Mouse (Mus musculus) neural tube, embryonic 11.5 days (tissue): ENCODE results near the gene Fkbp1a. TPM values are rescaled to one million over a fixed set of nuclear protein-coding genes. Genes with fewer than 3 reads are reported as not detected.
A peak's percentile ranks its signal among the peaks of the same experiment; 100 is the strongest.

Experiments used
- ATAC-seq: fragments of 200-750 bp; cut with Nextera tagmentation; 2 replicates; pipeline ENCODE4 v1.8.0; 2017; ENCODE audit warnings: moderate number of reproducible peaks, mild to moderate bottlenecking, moderate TSS enrichment, moderate library complexity; ENCODE audit not compliant: insufficient read depth, low FRiP score, low TSS enrichment
- DNase-seq: peaks from one replicate; pipeline ENCODE4 v3.0.0-alpha.2; 2015; ENCODE audit warnings: low spot score
- H3K27ac ChIP-seq: fragments of 300-500 bp; sonication (generic); 2 replicates; pipeline ENCODE4 v1.5.1; 2014; ENCODE audit warnings: low read depth, mild to moderate bottlenecking, low read length
- H3K27me3 ChIP-seq: fragments of 300-500 bp; sonication (generic); 2 replicates; pipeline ENCODE4 v1.6.1; 2014; ENCODE audit warnings: mild to moderate bottlenecking, low read length, mixed read lengths; ENCODE audit not compliant: control insufficient read depth, insufficient read depth
- H3K36me3 ChIP-seq: fragments of 300-500 bp; sonication (generic); 2 replicates; pipeline ENCODE4 v1.6.1; 2014; ENCODE audit warnings: mild to moderate bottlenecking, low read length, moderate library complexity, mixed read lengths; ENCODE audit not compliant: control insufficient read depth, insufficient read depth
- H3K4me1 ChIP-seq: fragments of 300-500 bp; sonication (generic); 2 replicates; pipeline ENCODE4 v1.6.1; 2014; ENCODE audit warnings: low read length, mixed read lengths; ENCODE audit not compliant: control insufficient read depth, insufficient read depth
- H3K4me2 ChIP-seq: fragments of 300-500 bp; sonication (generic); 2 replicates; pipeline ENCODE4 v1.6.1; 2014; ENCODE audit warnings: low read depth, mild to moderate bottlenecking, moderate library complexity
- H3K4me3 ChIP-seq: fragments of 300-500 bp; sonication (generic); 2 replicates; pipeline ENCODE4 v1.5.1; 2014; ENCODE audit warnings: low read depth, low read length
- H3K9ac ChIP-seq: fragments of 300-500 bp; sonication (generic); 2 replicates; pipeline ENCODE4 v1.6.1; 2014; ENCODE audit warnings: mild to moderate bottlenecking, low read length
- H3K9me3 ChIP-seq: fragments of 300-500 bp; sonication (generic); 2 replicates; pipeline ENCODE4 v1.6.1; 2016; ENCODE audit warnings: low read length; ENCODE audit not compliant: control insufficient read depth
- WGBS: fragments of 180-500 bp; shearing (Covaris S2); extraction: QIAGEN DNeasy Blood & Tissue Kit; methylation state at CpG from one replicate; pipeline ENCODE4 v1.1.7; 2014; 5-methylcytosine and 5-hydroxymethylcytosine counted together
- polyA plus RNA-seq: library from polyadenylated mRNA; unstranded; fragments of >200 nt; fragmentation: Nextera tagmentation; extraction: Ambion mirVana; gene quantifications from 2 replicates; pipeline ENCODE4 v1.2.1, GENCODE M21; 2014

Gene Fkbp1a
- polyA plus RNA-seq, 1 experiment from 2014 or later, result 656 TPM

DNA sequence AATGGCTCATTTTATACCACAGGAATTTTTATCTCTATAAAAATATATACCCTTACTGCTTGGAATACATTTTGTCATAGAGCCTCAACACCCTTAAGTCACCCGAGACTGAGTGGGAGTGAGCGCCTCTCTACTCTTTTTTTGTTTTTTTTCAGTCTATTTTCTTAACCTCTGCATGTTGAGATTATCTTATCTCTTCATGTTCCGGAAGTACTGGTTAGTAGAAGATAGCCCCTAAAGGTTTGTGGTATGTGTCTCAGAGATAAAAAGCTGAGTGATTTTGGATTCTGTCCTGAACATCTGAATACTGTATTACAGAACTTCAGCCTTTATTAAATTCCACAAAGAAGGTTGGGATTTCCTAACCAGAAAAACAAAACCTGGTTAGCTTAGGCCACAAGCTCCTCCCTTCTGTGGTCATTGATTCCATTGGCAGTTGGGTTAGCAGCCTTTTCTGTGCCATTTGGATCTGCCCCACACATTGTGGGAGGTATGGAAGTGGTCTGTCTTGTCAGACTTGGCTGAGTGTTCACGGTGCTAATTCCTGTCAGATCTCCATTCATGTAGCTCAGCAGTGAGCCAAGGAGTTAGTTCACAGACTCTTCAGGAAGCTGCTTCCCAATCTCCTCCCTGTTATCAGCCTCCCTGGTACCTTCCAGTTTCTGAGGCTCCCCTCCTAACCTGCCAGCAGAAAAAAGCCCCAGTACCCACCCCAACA lies 17.8 kb upstream of the Fkbp1a start:
- DNase-seq (no peak), ATAC-seq (no peak)
- no peaks in the 10 kb centered on the region for H3K27me3 ChIP-seq
- no peaks in the 10 kb centered on the region for H3K9me3 ChIP-seq
- no peak overlapping the region for H3K27ac ChIP-seq
- H3K4me2 ChIP-seq, result no peak overlapping the region
- WGBS, result 76% methylated on average over 4 of the region's 4 CpGs
- H3K36me3 ChIP-seq, result no peaks in the 10 kb centered on the region
- H3K9ac ChIP-seq, result no peak overlapping the region
- H3K4me1 ChIP-seq, result no peaks in the 10 kb centered on the region
- no peak overlapping the region for H3K4me3 ChIP-seq

DNA sequence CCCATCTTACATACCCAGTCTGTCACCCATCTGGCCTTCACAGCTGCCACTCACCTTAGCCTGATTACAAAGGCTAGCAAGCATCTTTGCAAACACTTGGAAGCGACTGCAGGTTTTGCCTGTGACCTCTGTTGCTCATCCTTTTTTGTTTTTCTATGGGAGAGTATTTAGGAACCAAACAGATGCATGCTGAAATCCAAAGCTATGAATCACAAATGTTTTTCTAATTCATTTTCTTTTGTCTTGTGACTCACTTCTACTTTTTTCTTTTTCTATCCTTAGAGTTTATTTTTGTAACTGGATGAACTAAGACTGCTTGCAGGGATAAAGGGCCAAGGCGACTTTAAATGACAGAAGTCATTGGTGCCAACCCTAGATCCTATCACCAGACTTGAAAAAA lies 16.8 kb upstream of the Fkbp1a start:
- H3K9ac ChIP-seq, result no peak overlapping the region
- H3K4me3 ChIP-seq, result no peak overlapping the region
- 79% methylated on average over 2 of the region's 2 CpGs for WGBS
- H3K27ac ChIP-seq, result no peak overlapping the region
- no peaks in the 10 kb centered on the region for H3K27me3 ChIP-seq
- no peak for DNase-seq
- no peaks in the 10 kb centered on the region for H3K4me1 ChIP-seq
- no peak overlapping the region for H3K4me2 ChIP-seq
- H3K36me3 ChIP-seq, result no peaks in the 10 kb centered on the region
- ATAC-seq, result no peak
- no peaks in the 10 kb centered on the region for H3K9me3 ChIP-seq

DNA sequence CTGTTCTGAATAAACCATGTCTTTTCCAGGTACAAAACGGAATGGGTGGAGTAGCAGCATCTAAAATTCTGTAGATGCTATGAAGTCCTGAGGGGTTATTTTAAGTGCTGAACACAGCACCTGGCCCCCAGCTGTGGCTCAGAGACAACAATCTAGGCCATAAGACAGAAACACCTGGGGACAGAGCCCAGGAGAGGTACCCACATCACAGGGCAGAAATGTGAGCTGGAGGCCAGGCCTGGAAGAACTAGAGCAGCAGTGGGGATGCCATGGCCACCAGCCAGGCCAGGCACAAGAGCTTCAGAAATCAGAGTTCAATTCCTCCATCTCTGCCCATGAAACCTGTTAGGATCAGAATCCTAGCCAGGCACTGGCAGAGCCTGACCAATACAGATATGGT lies 14.2 kb upstream of the Fkbp1a start:
- no peak overlapping the region for H3K9ac ChIP-seq
- H3K27me3 ChIP-seq, result no peaks in the 10 kb centered on the region
- 77% methylated on average over 1 of the region's 1 CpGs for WGBS
- H3K9me3 ChIP-seq, result no peaks in the 10 kb centered on the region
- no peaks in the 10 kb centered on the region for H3K36me3 ChIP-seq
- H3K4me2 ChIP-seq, result no peak overlapping the region
- no peak for DNase-seq
- H3K27ac ChIP-seq, result no peak overlapping the region
- no peak overlapping the region for H3K4me3 ChIP-seq
- H3K4me1 ChIP-seq, result no peaks in the 10 kb centered on the region
- ATAC-seq, result no peak

DNA sequence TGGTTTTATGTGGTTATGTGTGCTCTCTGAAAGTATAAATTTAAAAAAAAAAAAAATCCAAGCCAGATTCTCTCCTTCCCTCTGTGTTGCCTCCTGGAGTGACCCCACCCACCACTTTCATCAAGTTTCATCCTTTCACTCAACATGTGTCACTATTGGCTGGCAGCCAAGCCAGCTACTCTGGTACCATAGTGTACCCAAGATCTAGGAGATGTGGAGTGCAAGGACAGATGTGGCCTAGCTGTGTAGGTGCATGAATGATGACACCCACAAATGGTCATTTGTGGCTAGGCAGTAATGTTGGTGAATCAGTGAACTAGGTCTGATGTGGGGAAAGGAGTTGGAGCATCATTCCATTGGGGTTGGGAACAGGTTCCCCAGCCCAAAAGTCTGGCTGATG lies 13.1 kb upstream of the Fkbp1a start:
- H3K9me3 ChIP-seq, result no peaks in the 10 kb centered on the region
- no peaks in the 10 kb centered on the region for H3K36me3 ChIP-seq
- H3K27me3 ChIP-seq, result no peaks in the 10 kb centered on the region
- H3K4me3 ChIP-seq, result no peak overlapping the region
- no peaks in the 10 kb centered on the region for H3K4me1 ChIP-seq
- no peak overlapping the region for H3K4me2 ChIP-seq
- DNase-seq (no peak), ATAC-seq (no peak)
- H3K9ac ChIP-seq, result no peak overlapping the region
- no peak overlapping the region for H3K27ac ChIP-seq

DNA sequence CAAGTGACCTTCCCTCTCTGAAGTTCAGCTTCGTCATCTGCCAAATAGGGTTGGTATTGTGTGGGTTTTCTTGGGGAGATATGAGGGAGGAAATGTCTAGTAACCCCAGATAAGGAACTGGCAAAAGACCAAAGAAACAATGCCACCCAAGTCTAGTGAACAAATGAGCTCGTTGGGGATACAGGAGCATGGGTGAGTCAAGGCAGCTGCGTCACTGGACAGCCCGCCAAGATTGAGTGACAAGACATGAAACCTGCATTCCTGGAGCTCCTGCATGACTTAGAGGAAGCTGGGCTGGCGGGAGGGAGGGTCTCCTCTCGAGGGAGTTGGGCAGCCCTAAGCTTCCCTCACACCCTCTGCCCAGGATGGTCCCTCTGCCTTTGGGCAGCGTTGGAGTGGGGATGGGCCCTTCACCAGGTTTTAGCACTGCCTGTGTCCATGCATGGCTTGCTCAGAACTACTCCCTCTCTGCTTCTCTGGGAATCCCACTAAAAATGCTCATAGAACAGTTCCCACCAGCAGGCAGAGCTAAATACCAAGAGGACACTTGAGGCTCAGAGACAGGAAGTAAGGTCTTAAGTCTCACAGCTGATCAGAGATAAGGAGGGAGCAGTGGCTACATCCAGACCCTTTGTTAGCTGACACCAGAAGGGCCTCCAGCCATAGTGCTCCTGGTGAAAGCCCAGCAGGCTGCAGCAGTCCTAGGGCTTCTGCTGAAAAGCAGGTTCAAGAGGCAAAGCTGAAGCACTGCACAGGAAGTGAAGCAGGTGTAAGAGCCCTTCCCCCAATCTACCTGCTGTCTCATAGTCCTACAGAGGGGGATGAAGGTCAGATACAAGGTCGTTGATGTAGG lies 11.7 kb upstream of the Fkbp1a start:
- no peak overlapping the region for H3K4me3 ChIP-seq
- no peaks in the 10 kb centered on the region for H3K36me3 ChIP-seq
- DNase-seq (no peak), ATAC-seq (no peak)
- H3K4me1 ChIP-seq, result no peaks in the 10 kb centered on the region
- WGBS, result 69% methylated on average over 8 of the region's 8 CpGs
- no peaks in the 10 kb centered on the region for H3K9me3 ChIP-seq
- no peaks in the 10 kb centered on the region for H3K27me3 ChIP-seq
- no peak overlapping the region for H3K4me2 ChIP-seq
- no peak overlapping the region for H3K9ac ChIP-seq
- H3K27ac ChIP-seq, result no peak overlapping the region

DNA sequence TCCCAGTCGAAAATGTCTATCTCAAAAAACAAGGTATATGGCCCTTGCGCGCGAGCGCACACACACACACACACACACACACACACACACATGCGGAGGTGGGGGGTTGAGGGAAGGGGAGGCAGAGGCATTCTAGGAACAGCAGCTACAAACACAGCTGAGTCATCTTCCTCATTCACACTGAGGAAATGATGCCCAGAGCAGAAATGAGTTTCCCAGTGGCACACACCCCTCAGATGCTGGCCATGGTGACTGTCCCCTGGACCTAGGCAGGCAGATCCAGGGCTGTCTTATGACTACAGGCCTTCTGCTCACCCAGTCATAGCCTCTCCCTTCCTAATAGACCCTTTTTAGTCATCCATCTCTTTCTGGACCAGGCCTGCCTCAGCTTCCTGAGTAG lies 8.7 kb upstream of the Fkbp1a start:
- Histone ChIP-seq H3K4me3 (no peak overlapping the region), H3K9ac (no peak overlapping the region), H3K27me3 (no peaks in the 10 kb centered on the region), H3K4me2 (no peak overlapping the region), H3K27ac (no peak overlapping the region), H3K9me3 (no peaks in the 10 kb centered on the region), H3K4me1 (no peaks in the 10 kb centered on the region), H3K36me3 (no peaks in the 10 kb centered on the region)
- WGBS, result 91% methylated on average over 6 of the region's 6 CpGs
- ATAC-seq (no peak), DNase-seq (no peak)

DNA sequence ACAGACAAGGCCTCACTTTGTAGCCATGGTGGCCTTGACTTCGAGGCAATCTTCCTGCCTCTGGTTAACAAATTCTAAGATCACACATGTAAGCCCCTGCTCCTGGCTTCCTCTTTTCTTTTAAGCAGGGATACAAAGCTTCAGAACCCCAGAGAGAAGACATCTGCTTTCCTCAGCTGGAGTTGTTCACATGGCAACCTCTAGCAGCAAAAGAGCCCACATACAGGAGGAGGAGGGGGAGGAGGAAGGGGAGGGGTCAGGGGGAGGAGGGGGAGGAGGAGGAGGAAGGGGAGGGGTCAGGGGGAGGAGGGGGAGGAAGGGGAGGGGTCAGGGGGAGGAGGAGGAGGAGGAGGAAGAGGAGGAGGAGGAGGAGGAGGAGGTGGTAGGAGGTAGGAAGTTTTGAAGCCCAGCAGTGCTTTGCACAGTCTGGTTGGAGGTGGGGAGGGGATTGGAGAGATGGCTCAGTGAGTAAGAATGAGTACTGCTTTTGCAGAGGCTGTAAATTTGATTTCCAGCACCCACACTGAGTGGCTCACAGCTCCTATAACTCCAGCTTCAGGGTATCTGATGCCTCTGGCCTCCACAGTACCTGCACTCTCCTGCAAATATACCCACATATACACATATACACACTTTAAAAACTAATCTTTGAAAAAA lies 6.2 kb upstream of the Fkbp1a start:
- DNase-seq, result no peak
- H3K9ac ChIP-seq, result no peak overlapping the region
- no peak overlapping the region for H3K4me3 ChIP-seq
- no peaks in the 10 kb centered on the region for H3K27me3 ChIP-seq
- 50% methylated on average over 1 of the region's 1 CpGs for WGBS
- no peak overlapping the region for H3K4me2 ChIP-seq
- no peak overlapping the region for H3K27ac ChIP-seq
- no peaks in the 10 kb centered on the region for H3K36me3 ChIP-seq
- no peaks in the 10 kb centered on the region for H3K4me1 ChIP-seq
- peak; percentile 43 for ATAC-seq
- H3K9me3 ChIP-seq, result no peaks in the 10 kb centered on the region

DNA sequence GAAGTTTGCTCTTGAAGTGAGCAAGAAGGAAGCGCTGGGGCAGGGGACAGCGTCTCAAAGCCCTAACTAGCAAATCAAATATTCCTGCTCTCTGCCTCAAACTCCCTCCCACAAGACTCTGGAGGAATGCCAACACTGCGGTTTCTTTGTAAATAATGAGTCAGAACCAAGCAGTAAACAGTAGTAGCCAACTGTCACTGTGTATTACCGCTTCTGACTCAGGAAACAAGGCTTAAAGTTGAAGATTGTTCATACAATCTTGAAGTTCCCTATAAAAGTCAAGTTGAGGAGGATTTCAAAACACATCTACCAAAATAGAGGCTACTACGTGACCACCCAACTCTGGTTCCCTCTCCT lies 5.7 kb upstream of the Fkbp1a start:
- Histone ChIP-seq H3K36me3 (no peaks in the 10 kb centered on the region), H3K4me3 (no peak overlapping the region), H3K4me2 (no peak overlapping the region), H3K9ac (no peak overlapping the region), H3K27ac (no peak overlapping the region), H3K4me1 (0 out of 2 replicates have a peak, but pooled peaks cover 3% of the 10 kb centered on the region), H3K27me3 (no peaks in the 10 kb centered on the region), H3K9me3 (no peaks in the 10 kb centered on the region)
- DNase-seq (no peak), ATAC-seq (no peak)
- WGBS, result 85% methylated on average over 5 of the region's 5 CpGs
